Mouse (Mus musculus) layer of hippocampus, postnatal 10 days (tissue): Measurements from ENCODE around the gene Olfr203. TPM values are rescaled to one million over a fixed set of nuclear protein-coding genes. Genes with fewer than 3 reads are reported as not detected.
"Not testable (repeated sequence)": the region's sequence is repeated elsewhere in the genome, so short reads cannot be mapped to it uniquely, and the experiment has no call there.

Source experiments
- DNase-seq, 2 experiments: peaks; one replicate each; pipeline ENCODE4 v3.0.0; 2021; ENCODE audit warnings: low spot score in 2 of 2
- long read RNA-seq: library from polyadenylated mRNA; stranded (forward); transcript quantifications from one replicate; pipeline ENCODE4 v2.0.0, GENCODE M21; 2023
- total RNA-seq, 2 experiments: library from RNA; stranded (reverse); gene quantifications; 2 replicates each; pipeline ENCODE4 v1.2.3; 2021

Olfr203 gene
- not detected for total RNA-seq
- long read RNA-seq, result 0 reads

DNA sequence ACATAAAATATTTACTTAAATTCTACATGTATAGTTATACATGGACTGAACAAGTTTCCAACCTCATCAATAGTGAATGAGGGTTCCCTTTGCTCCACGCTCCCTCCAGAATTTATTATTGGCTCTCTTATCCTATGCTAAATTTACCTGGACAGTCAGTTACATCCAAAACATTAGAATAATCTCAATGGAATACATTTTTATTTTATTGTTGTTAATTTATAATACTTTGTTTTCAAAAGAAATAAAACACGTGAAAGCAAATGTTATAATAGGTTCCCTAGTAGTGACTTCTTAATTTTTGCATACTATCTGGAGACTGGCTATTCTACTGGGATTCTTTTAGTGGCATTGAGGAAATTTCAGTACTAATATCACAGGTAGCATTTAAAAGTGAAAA, at the start of gene Olfr203:
Gene Olfr203 (plus strand): TSS at position 301 of the 400 bp plus-strand sequence.
- no peak for DNase-seq

DNA sequence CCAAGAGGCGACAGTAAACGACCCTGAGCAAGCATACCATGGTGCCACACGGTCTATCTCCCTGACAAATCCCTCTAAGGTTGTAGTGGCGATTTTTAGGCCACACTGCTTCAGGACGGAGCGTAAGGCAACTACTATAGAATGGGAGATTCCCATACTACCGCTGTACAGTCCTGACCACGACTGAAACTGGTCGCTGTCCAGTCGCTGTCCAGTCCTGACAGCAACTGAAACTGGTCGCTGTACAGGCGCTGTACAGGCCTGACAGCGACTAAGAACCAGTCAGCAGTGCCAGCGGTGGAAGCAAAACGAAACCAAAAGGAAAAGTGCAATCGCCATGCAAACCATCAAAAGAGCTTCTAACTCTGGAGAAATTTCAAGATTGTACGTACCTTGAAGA, 49.0 kb upstream of the Olfr203 start:
- DNase-seq, result no peak

DNA sequence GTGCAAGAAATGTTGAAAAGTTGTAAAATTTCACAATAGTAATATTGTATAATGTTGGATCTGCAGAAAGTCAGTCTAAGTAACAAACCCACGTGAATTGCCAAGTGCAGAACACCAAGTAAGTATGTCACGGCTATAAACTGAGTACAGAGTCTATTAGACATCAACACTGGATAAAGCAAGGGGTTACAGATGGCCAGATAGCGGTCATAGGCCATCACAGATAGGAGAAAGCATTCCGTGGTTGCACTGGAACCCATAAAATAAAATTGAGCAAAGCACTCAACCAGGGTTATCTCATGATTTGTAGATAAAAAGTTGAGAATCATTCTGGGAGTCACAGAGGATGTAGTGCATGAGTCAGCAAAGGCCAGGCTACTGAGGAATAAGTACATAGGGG, 29.6 kb upstream of the Olfr203 start:
- not testable (repeated sequence) for DNase-seq

DNA sequence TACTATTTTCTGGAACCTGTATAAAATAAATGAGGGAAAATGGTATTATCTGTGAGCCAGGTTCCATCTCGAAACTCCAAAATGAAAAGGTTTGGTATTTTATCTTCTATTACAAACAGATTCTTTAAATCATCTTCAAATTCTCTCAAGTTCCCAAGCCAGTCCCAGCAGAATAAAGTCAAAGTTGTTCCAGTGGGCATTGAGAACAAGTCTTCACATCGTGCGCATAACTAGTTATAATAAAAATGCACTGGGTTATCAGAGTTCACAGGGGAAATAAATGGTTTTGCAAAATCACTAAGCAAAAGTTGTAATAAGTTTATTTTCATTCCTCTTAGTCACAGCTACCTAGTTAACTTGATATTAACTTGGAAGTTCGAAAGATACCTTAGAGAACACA, 26.1 kb upstream of the Olfr203 start, which contains the start of gene Olfr201:
Gene Olfr201 (minus strand): TSS at position 101 of the 400 bp plus-strand sequence.
- not testable (repeated sequence) for DNase-seq

DNA sequence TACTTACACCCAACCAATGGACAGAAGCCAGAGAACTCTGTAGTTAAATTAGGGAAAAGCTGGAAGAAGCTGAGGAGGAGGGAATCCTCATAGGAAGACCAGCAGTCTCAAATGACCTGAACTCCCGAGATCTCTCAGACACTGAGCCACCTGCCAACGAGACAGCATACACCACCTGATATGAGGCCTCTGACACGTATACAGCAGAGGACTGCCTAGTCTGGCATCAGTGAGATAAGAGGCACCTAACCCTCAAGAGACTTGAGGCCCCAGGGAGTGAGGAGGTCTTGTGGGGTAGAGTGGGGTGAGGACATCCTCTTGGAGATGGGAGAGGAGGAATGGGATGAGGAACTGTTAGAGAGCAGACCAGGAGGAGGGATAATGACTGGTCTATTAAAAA, 18.1 kb upstream of the Olfr203 start:
- DNase-seq, result no peak

DNA sequence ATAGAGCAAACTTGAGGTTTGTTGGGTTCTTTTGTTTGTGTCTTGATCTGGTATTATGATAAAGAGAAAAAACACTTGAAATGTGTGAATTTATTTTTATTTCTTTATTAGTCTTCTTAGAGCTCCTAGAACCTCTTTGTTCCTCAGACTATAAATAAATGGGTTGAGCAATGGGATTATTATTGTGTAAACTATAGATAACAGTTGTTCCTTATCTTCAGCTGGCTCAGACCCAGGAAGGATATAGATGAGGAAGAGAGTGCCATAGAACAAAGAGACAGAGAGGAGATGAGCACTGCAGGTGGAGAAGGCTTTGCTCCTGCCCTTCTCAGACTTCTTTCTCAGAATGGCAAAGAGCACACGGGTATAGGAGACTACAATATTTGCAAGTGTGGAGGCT, 15.2 kb upstream of the Olfr203 start:
- DNase-seq, result no peak

DNA sequence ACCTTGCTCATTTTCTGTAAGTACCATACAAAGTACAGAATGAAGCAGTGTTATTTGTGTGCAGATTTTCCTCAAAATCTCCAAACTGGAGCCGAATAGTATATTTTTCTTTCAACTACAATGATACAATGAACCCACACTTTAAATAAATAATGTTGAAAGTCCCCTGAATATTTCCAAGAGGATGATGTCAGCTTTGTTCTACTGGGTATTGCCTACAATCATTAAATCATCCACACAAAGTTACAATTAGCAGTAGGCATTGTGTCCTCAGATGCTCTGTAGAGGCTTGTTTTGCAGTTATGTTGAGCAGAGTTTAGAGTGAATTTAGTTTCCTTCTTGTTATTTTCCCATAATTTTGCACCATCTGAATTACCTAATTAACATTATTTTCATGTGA, 12.0 kb upstream of the Olfr203 start, which contains the start of gene Olfr202:
Gene Olfr202 (minus strand): TSS at position 101 of the 400 bp plus-strand sequence.
- no peak for DNase-seq

DNA sequence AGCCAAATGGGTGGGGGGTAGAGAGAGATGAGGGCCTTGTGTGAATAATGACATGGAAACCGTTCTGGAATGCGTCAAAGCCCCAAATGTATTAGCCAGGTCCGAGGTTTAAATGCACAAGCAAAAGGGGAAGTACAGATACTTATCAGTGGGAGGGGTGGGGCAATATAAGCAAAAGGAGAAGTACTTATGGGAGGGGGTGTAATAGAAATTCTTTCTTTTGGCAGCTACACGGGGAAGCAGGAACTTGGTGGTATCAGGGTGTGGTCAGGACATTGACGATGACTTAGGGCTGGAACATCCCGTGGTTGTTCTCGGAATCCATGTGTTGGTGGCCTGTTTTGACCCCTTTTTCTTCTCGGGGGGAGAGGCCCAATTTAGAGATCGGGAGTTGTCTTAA, 11.1 kb upstream of the Olfr203 start:
- DNase-seq, result not testable (repeated sequence)

DNA sequence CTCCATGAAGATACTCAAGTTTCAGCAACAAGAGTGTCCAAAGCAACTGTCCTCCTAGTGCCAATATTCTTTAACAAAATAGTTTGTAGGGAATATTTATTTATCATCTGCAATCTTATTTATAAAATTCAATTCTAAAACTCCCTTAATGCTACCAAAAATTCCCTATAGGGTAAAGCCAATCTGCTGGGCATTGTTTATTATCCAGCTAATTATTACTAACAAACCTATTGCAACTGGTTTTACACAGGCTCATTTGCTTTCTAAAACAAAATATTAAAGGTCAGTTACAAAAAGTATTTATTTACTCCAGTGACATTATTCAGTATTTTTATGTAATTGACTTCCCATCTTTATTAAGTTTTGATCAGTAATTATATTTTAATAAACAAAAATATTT, 19.5 kb downstream of the Olfr203 start, which contains the start of gene Olfr204:
Gene Olfr204 (minus strand): TSS at position 101 of the 400 bp plus-strand sequence.
- DNase-seq, result no peak

DNA sequence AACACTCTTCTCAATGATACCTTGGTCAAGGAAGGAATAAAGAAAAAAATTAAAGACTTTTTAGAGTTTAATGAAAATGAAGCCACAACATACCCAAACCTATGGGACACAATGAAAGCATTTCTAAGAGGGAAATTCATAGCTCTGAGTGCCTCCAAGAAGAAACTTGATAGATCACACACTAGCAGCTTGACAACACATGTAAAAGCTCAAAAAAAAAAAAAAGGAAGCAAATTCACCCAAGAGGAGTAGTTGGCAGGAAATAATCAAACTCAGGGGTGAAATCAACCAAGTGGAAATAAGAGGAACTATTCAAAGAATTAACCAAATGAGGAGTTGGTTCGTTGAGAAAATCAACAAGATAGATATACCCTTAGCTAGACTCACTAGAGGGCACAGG, 24.6 kb downstream of the Olfr203 start:
- DNase-seq, result not testable (repeated sequence)

DNA sequence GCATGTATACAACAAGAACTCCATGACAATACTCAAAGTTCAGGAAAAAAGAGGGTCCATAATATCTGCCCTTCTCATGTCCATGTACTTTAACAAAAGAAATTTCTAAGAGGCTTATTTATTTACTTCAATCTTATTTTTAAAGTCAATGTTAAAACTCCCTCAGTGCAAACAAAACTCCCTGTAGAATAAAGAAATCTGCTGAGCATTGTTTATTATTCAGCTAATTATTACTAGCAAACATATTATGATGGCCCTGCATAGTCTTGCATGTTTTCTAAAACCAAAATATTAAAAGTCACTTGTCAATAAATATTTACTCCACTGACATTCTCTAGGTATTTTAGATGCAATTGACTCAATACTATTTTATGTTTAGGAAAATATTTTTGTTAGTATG, 32.4 kb downstream of the Olfr203 start, which contains the start of gene Olfr205:
Gene Olfr205 (minus strand): TSS at position 101 of the 400 bp plus-strand sequence.
- no peak for DNase-seq

DNA sequence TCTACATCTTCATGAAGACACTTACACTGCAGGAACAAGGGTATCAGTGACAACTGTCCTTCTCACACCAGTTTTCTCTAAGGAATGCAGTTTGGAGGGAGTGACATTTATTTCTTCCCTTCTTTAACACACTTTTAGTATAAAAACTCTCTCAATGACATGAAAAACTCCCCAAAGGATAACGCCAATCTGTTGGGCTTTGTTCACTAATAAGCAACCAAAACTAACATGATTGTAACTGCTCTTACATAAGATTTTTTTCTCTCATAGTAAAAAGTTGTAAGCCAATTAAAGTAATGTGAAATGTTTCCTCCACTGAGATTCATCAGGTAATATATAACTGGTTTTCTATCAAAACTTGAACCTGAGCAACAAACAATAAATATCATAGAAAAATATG, 50.5 kb downstream of the Olfr203 start, which contains the start of gene Olfr206:
Gene Olfr206 (minus strand): TSS at position 101 of the 400 bp plus-strand sequence.
- DNase-seq, result no peak

Other genes with a start within 250 kb of the Olfr203 start
- not detected for gene Olfr190, start 220.9 kb upstream of the Olfr203 start, total RNA-seq
- gene Olfr191, start 209.1 kb upstream of the Olfr203 start, total RNA-seq, result not detected
- not detected for gene Olfr193, start 187.0 kb upstream of the Olfr203 start, total RNA-seq
- gene Olfr194, start 177.8 kb upstream of the Olfr203 start, total RNA-seq, result not detected
- gene Olfr195, start 151.8 kb upstream of the Olfr203 start, total RNA-seq, result not detected
- gene Olfr196, start 128.4 kb upstream of the Olfr203 start, total RNA-seq, result not detected
- not detected for gene Olfr198, start 95.3 kb upstream of the Olfr203 start, total RNA-seq
- not detected for gene Olfr199, start 79.1 kb upstream of the Olfr203 start, total RNA-seq
- not detected for gene Olfr201, start 26.2 kb upstream of the Olfr203 start, total RNA-seq
- gene Olfr202, start 12.1 kb upstream of the Olfr203 start, total RNA-seq, result not detected
- gene Olfr204, start 19.4 kb downstream of the Olfr203 start, total RNA-seq, result under 1 TPM; 0.09 to 0.11 TPM
- not detected for gene Olfr205, start 32.3 kb downstream of the Olfr203 start, total RNA-seq
- gene Olfr206, start 50.4 kb downstream of the Olfr203 start, total RNA-seq, result not detected
- gene Olfr209, start 65.1 kb downstream of the Olfr203 start, total RNA-seq, result not detected
- under 1 TPM in 1 of 2 experiments, not detected in 1; 0.07 TPM for gene Gabrr3, start 108.5 kb downstream of the Olfr203 start, total RNA-seq
- 10 to 100 TPM; 10.5 to 12.6 TPM for gene Riox2, start 172.9 kb downstream of the Olfr203 start, total RNA-seq